Mouse (Mus musculus): ENCODE results near the gene Cog2.

- TF ChIP-seq POLR2AphosphoS2 (IDR thresholded peaks at IDR 0.05; ENCODE audit: low read length) = no peak
- TF ChIP-seq CHD2 (IDR thresholded peaks at IDR 0.05; ENCODE audit: low read length) = no peak
- no peak for TF ChIP-seq CTCF (IDR thresholded peaks at IDR 0.05 in 2 of 3, conservative IDR thresholded peaks at IDR 0.05 in 1 of 3; ENCODE audit: control insufficient read depth in 1 of 3, insufficient read depth in 1 of 3, low read depth in 2 of 3, low read length in 3 of 3, poor library complexity in 1 of 3, severe bottlenecking in 1 of 3)
- TF ChIP-seq HCFC1 (IDR thresholded peaks at IDR 0.05; ENCODE audit: low read depth, low read length) = no peak
- TF ChIP-seq MAFK (IDR thresholded peaks at IDR 0.05; ENCODE audit: borderline replicate concordance, low read depth, low read length) = no peak
- no peak for TF ChIP-seq SIN3A (IDR thresholded peaks at IDR 0.05; ENCODE audit: low read length)
- no peak for TF ChIP-seq SMC3 (IDR thresholded peaks at IDR 0.05; ENCODE audit: low read depth, low read length)
- TF ChIP-seq MXI1 (IDR thresholded peaks at IDR 0.05; ENCODE audit: low read depth, low read length) = no peak
- no peak for TF ChIP-seq UBTF (IDR thresholded peaks at IDR 0.05; ENCODE audit: borderline replicate concordance, insufficient read depth, low read depth, low read length)
- no peak for TF ChIP-seq POLR2A (IDR thresholded peaks at IDR 0.05; ENCODE audit: control insufficient read depth in 1 of 2, insufficient read depth in 1 of 2, low read depth in 1 of 2, low read length in 2 of 2, poor library complexity in 1 of 2)
- TF ChIP-seq MYC (IDR thresholded peaks at IDR 0.05; ENCODE audit: low read depth, low read length) = no peak
- TF ChIP-seq ZNF384 (IDR thresholded peaks at IDR 0.05; ENCODE audit: low read depth, low read length) = no peak
- no peak for TF ChIP-seq USF2 (IDR thresholded peaks at IDR 0.05; ENCODE audit: borderline replicate concordance in 1 of 2, insufficient read depth in 1 of 2, low read depth in 1 of 2, low read length in 2 of 2)
These were observed 26.2 kb upstream of the Cog2 start for GRCm38 (mm10) chr8:124494397-124494796.
